Mouse (Mus musculus): Measurements from ENCODE around the gene Apoo. TPM values are rescaled to one million over a fixed set of nuclear protein-coding genes. Genes with fewer than 3 reads are reported as not detected.
"Not testable (repeated sequence)": the region's sequence is repeated elsewhere in the genome, so short reads cannot be mapped to it uniquely, and the experiment has no call there.

Gene Apoo
- polyA plus RNA-seq (2012; rRNA removed) = 51.8 and 53.8 TPM in 2 replicates

DNA sequence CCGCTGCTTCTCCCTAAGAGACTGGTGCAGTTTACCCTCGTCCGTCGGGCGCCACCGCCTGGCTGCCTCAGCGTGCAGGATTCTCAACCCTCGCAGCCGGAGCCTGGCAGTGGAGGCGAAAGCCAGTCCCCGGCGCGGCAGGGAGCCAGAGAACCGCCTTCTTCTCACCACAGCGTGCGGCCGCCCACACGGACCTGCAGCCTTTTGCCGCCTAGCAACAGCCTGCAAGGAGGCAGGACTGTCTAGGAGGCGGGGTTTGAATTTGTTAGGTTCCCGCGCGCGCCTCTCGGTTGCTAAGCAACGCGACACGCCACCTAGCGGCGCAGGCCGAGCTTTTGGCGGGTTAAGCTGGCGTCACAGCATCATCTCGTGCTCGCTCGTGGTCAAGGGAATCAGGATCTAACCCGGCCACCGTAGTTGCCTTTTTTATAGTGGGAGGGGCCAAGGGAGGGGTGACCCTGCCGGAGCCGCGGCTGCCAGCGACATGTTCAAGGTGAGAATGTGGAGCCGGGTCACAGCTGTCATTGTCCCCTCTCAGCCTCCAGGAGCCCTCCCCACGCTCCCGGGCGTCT lies at the start of gene Apoo, which contains the start of gene Fam90a1b:
Gene Apoo, plus strand, starts transcription at position 448 of the 572 bp plus-strand sequence.
Gene Fam90a1b, minus strand, starts transcription at position 108 of the 572 bp plus-strand sequence.
- DNase-seq (ENCODE audit: extremely low spot score in 1 of 2, low spot score in 1 of 2) = peak; percentile 96 to 98

- peak in 1 of 2 experiments; percentile 27 for DNase-seq (ENCODE audit: extremely low spot score in 1 of 2, low spot score in 1 of 2)
Measured at GRCm38 (mm10) chrX:94321036-94321902, 45.6 kb upstream of the Apoo start.

- DNase-seq (ENCODE audit: extremely low spot score in 1 of 2, low spot score in 1 of 2) = not testable (repeated sequence)
Measured at GRCm38 (mm10) chrX:94343638-94344037, 23.3 kb upstream of the Apoo start.

- DNase-seq (ENCODE audit: extremely low spot score in 1 of 2, low spot score in 1 of 2) = no peak
Measured at GRCm38 (mm10) chrX:94365381-94365925, 1.5 kb upstream of the Apoo start.

- DNase-seq (ENCODE audit: extremely low spot score in 1 of 2, low spot score in 1 of 2) = peak in 1 of 2 experiments; percentile 7
Measured at GRCm38 (mm10) chrX:94366029-94366428, 888 bp upstream of the Apoo start.

DNA sequence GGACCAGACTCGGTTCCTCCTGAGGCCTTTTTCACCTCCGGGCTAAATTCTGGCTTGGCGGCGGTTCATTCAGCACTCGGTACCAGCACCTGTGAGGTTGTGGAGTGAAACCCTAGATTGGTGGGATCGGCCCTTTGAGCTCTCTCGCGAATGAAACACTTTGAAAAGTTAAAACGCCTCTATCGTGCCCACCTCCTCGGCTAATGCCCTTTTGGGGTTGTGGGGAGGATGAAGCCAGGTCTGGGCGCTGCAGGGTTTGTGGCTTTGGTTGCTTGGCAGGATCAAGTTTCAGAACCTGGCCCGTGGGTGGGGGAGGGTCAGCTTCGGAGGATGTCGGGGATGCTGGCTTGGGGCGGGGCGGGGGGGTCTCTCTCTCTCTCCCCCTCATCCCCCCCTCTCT lies 331 bp downstream of the Apoo start:
- DNase-seq (ENCODE audit: extremely low spot score in 1 of 2, low spot score in 1 of 2) = no peak

DNA sequence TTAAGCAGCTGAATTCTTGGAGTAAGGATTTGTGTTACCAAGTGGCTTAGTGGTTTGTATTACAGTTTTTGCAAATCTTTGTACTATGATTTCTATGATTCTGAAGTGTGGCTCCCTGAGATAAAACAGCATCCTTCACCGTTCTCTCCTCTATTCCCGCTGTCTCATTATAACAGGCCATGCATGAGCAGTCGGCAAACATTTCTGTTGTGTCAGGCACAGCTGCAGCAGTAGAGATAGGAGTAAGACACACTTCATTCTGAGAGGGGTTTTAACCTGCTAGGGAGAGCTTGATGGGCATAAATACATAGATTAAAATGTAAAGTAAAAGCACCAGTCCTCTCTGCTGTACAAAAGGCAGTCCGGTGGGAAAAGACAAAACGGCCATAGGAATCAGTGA lies 11.8 kb downstream of the Apoo start:
- no peak for DNase-seq (ENCODE audit: extremely low spot score in 1 of 2, low spot score in 1 of 2)

DNA sequence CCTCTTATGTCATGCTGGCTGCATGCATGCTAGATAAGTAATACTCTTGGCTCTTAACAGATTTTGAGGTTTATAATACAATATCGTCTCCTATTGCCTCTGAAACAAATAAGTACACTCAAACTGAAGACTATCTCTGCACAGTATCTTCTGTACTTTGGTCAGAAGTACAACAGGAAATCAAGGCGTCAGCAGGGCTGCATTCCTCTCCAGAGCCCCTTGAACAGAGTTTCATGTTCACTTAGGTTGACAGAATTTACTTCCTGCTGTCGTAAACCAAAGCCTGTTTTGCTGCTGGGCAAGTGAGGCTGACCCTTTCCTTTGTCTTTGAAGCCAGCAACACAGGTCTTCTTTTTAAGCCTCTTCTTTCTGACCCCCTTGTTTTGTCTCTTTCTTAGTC lies 42.1 kb downstream of the Apoo start:
- no peak for DNase-seq (ENCODE audit: extremely low spot score in 1 of 2, low spot score in 1 of 2)

GRCm38 (mm10) chrX:94420210-94420609 lies 53.3 kb downstream of the Apoo start:
- peak in 1 of 2 experiments; percentile 8 for DNase-seq (ENCODE audit: extremely low spot score in 1 of 2, low spot score in 1 of 2)

- peak in 1 of 2 experiments; percentile 51 for DNase-seq (ENCODE audit: extremely low spot score in 1 of 2, low spot score in 1 of 2)
Measured at GRCm38 (mm10) chrX:94431548-94432375, 64.8 kb downstream of the Apoo start.

- not testable (repeated sequence) for DNase-seq (ENCODE audit: extremely low spot score in 1 of 2, low spot score in 1 of 2)
Measured at GRCm38 (mm10) chrX:94445427-94445826, 78.5 kb downstream of the Apoo start.

GRCm38 (mm10) chrX:94446021-94446420 lies 79.1 kb downstream of the Apoo start:
- DNase-seq (ENCODE audit: extremely low spot score in 1 of 2, low spot score in 1 of 2) = not testable (repeated sequence)

- not testable (repeated sequence) for DNase-seq (ENCODE audit: extremely low spot score in 1 of 2, low spot score in 1 of 2)
Measured at GRCm38 (mm10) chrX:94450047-94450881, 83.3 kb downstream of the Apoo start.

DNA sequence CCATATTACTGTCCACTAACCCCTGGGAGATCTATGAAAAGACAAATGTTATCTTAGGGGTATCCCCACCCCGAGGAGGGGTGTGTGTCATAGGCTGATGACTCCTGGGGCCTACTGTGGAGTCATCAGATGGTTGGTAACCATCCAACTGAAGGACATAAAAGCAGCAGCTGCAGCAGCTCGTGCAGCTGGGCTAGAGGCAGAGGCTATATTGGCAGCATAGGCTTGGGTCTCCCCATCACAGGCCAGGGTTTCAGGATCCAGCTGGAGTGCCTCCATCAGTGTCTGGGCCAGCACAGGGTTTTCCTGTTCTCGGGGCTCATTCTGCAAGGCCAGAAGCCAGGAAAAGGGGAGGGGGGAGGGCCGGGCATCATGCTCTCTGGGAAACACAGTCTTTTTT lies 92.4 kb downstream of the Apoo start:
- peak in 1 of 2 experiments; percentile 20 for DNase-seq (ENCODE audit: extremely low spot score in 1 of 2, low spot score in 1 of 2)

DNA sequence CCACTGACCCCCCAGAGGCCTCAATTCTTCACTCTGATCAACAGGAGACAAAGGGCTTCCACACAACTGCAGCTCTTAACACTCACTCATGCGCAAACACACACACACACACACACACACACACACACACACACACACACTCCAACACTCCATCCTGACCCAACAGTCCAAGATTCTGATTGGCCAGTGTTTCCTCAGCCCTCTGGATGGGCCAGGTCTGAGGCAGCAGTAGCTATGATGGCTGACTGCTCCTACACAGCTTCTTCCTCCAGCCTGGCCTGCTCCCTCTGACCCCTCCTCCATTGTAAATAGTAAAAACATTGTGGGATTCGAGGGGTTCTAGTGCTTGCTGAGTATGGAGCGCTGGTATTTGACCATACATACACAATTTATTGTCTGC lies 94.6 kb downstream of the Apoo start:
- DNase-seq (ENCODE audit: extremely low spot score in 1 of 2, low spot score in 1 of 2) = not testable (repeated sequence)

DNA sequence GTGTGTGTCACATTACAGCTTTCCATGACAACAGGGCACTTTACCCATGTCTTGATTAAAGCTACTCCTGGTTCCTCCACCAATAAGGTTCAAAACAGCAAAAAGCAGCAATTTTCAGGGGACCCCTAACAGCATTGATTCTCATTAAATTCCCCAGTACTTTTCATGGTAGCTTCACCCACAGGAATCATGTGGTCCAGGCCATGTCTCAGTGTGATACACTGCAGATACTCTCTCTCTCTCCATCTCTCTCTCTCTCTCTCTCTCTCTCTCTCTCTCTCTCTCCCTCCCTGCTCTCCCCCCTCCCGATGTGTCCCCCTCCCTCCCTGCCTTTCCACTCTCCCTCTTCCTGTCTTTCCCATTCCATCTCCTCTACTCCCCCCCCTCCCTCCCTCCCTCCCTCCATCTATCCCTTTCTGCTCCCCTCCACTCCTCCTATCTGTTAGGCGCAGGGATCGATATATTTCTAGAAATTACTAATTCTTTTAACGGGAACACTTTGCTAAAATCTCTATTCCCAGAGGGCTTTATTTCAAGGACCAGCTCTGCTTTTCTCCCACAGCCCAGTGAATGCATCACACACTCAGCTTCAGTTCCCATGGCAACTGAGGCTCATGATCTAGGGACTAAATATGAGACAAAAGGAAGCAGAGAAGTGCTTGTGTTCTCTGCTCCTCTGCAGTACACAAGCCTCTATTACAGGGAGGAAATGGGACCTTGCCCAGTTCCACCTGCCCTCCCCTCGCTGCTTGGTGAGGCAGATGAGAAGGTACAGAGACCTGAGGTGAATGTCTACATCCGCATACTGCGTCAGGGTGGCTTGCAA lies 95.9 kb downstream of the Apoo start:
- DNase-seq (ENCODE audit: extremely low spot score in 1 of 2, low spot score in 1 of 2) = not testable (repeated sequence)

All from frontal cortex, adult 2 months (tissue).